Mouse (Mus musculus) liver, postnatal 0 days (tissue): ENCODE results near the gene Cux1. TPM values are rescaled to one million over a fixed set of nuclear protein-coding genes. Genes with fewer than 3 reads are reported as not detected.

Experiments used
- ATAC-seq: fragments of 200-750 bp; cut with Nextera tagmentation; 2 replicates; pipeline ENCODE4 v1.8.0; 2017; ENCODE audit warnings: mild to moderate bottlenecking, moderate library complexity
- DNase-seq: peaks from one replicate; pipeline ENCODE4 v3.0.0-alpha.2; 2016
- H3K27ac ChIP-seq: fragments of 300-500 bp; sonication (generic); 2 replicates; pipeline ENCODE4 v1.5.1; 2014; ENCODE audit warnings: antibody characterized with exemption, moderate library complexity, mild to moderate bottlenecking, low read depth
- H3K27me3 ChIP-seq: fragments of 300-500 bp; sonication (generic); 2 replicates; pipeline ENCODE4 v1.6.1; 2014; ENCODE audit warnings: low read length, control low read depth, mixed read lengths; ENCODE audit not compliant: insufficient read depth
- H3K36me3 ChIP-seq: fragments of 300-500 bp; sonication (generic); replicated peaks from 2 replicates; pipeline ENCODE4 v1.6.1; 2014; ENCODE audit warnings: mild to moderate bottlenecking, control low read depth, low read length, moderate library complexity, mixed read lengths; ENCODE audit not compliant: insufficient read depth
- H3K4me1 ChIP-seq: fragments of 300-500 bp; sonication (generic); 2 replicates; pipeline ENCODE4 v1.6.1; 2014; ENCODE audit warnings: antibody characterized with exemption, mild to moderate bottlenecking, control low read depth; ENCODE audit not compliant: insufficient read depth
- H3K4me2 ChIP-seq: fragments of 300-500 bp; sonication (generic); 2 replicates; pipeline ENCODE4 v1.6.1; 2014; ENCODE audit warnings: low read depth, mild to moderate bottlenecking, low read length, moderate library complexity, mixed read lengths
- H3K4me3 ChIP-seq: fragments of 300-500 bp; sonication (generic); 2 replicates; pipeline ENCODE4 v1.5.1; 2014; ENCODE audit warnings: low read depth, low read length
- H3K9ac ChIP-seq: fragments of 300-500 bp; sonication (generic); replicated peaks from 2 replicates; pipeline ENCODE4 v1.6.1; 2014; ENCODE audit warnings: mild to moderate bottlenecking, moderate library complexity
- H3K9me3 ChIP-seq: fragments of 300-500 bp; sonication (generic); 2 replicates; pipeline ENCODE4 v1.6.1; 2016; ENCODE audit warnings: mild to moderate bottlenecking, control low read depth, low read length, mixed read lengths
- CTCF ChIP-seq: sonication (generic); IDR thresholded peaks from 2 replicates; pipeline ENCODE4 v1.5.1; 2016; ENCODE audit warnings: antibody characterized with exemption, low read depth
- EP300 ChIP-seq: IDR thresholded peaks from 2 replicates; pipeline ENCODE4 v1.6.1; 2016; ENCODE audit warnings: antibody characterized with exemption, low read depth, mild to moderate bottlenecking
- WGBS: fragments of 180-500 bp; shearing (Covaris S2); extraction: QIAGEN DNeasy Blood & Tissue Kit; methylation state at CpG from one replicate; pipeline ENCODE4 v1.1.7; 2014; ENCODE audit not compliant: insufficient replicate concordance; 5-methylcytosine and 5-hydroxymethylcytosine counted together
- polyA plus RNA-seq: library from polyadenylated mRNA; unstranded; fragments of >200 nt; fragmentation: Nextera tagmentation; extraction: Ambion mirVana; gene quantifications from 2 replicates; pipeline ENCODE4 v1.2.1, GENCODE M21; 2015

The Cux1 gene
- polyA plus RNA-seq, 1 experiment from 2014 or later: 10.7 TPM

DNA sequence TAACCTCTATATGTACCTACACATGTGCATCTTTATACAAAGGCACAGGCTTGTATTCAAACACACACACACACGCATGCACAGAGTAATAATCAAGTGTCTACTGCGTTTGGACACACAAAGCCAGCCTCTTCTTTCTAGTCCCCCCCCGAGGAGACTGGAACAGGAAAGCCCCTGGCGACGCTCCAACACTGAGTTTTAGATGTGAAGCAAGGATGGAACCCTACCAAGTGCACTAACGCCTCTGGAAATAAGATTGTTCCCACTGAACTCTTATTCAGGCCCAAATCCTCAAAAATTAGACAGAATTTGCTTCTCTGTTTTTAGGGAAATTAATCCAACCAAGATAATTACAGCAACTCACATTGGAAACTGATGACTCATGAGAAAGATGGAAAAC is 212.6 kb downstream of the Cux1 start:
- DNase-seq (no peak), ATAC-seq (no peak)
- WGBS: 76% methylated on average over 6 of the region's 6 CpGs
- Histone ChIP-seq H3K36me3 (peaks cover 15% of the 10 kb centered on the region; the same call in 1 of the 2 replicates), H3K27me3 (no peaks in the 10 kb centered on the region), H3K9ac (no peak overlapping the region), H3K4me3 (no peak overlapping the region), H3K4me1 (no peaks in the 10 kb centered on the region), H3K9me3 (no peaks in the 10 kb centered on the region), H3K27ac (no peak overlapping the region), H3K4me2 (no peak overlapping the region)
- TF ChIP-seq EP300 (no peak), CTCF (no peak)

DNA sequence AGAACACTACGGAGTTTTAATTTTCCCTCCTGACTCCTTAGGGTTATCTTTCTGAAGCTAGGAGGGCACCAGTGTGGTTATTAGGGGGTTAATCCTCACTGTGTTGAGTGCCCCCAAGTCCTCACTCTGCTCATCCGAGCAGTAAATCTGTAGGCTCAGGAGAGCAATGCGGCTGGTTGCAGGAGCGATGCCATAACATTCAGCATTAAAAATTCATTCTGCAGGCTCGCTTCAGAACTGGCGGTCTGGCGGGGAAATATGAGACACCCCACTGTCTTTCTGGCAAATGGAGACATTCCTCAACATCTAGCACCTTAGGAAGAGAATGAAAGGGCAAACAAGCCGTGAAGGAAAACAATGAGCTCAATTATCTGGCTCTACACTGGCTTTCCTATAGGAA is 214.2 kb downstream of the Cux1 start:
- no peak for DNase-seq
- no peaks in the 10 kb centered on the region for H3K4me1 ChIP-seq
- ATAC-seq: no peak

DNA sequence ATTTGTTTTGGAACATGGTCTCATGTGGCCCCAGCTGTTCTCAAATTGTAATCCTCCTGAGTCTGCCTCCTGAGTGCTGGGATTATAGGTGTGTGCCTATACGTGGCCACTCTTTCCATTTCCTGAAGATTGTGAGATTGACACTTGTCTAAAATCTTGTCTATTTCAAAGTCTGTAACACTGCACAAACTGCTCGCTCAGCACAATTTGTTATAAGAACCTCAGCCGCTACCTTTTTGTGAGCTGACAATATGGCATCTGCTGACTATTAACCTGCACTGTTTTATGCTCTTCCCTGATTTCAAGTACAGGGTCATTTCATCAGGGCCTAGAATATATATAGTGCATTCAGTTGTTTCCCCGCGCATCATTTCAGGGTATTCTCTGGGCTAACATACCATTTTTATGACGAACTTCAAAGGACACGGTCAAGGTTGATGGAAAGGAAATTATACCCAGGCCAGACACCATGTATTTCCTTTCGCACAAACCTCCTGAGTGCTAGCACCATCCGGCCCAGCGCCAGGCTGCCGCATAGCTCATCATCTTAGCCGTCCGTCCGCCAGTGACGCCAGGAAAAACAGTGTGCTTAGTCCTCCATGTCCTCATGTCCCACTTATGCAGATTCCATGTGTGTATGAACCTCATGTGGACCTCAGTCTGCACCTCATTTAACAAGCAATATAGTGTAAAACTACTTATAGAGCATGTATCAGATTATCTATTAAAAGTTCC is 224.0 kb downstream of the Cux1 start:
- no peaks in the 10 kb centered on the region for H3K9me3 ChIP-seq
- H3K4me2 ChIP-seq: no peak overlapping the region
- TF ChIP-seq EP300 (no peak), CTCF (no peak)
- no peak for DNase-seq
- 88% methylated on average over 15 of the region's 15 CpGs for WGBS
- no peaks in the 10 kb centered on the region for H3K4me1 ChIP-seq
- H3K9ac ChIP-seq: no peak overlapping the region
- H3K36me3 ChIP-seq: peaks cover 11% of the 10 kb centered on the region
- no peaks in the 10 kb centered on the region for H3K27me3 ChIP-seq
- no peak overlapping the region for H3K4me3 ChIP-seq
- no peak overlapping the region for H3K27ac ChIP-seq
- no peak for ATAC-seq

More for the DNA sequence above, 214.2 kb downstream of the Cux1 start:
- Histone ChIP-seq H3K4me2 (no peak overlapping the region), H3K27me3 (no peaks in the 10 kb centered on the region), H3K4me3 (no peak overlapping the region), H3K36me3 (peaks cover 9% of the 10 kb centered on the region; the same call in 1 of the 2 replicates), H3K9me3 (no peaks in the 10 kb centered on the region), H3K27ac (no peak overlapping the region), H3K9ac (no peak overlapping the region)
- 80% methylated on average over 8 of the region's 8 CpGs for WGBS
- TF ChIP-seq EP300: no peak
- no peak for TF ChIP-seq CTCF

- H3K27ac ChIP-seq: no peak overlapping the region
- H3K27me3 ChIP-seq: no peaks in the 10 kb centered on the region
- no peak overlapping the region for H3K4me3 ChIP-seq
- no peaks in the 10 kb centered on the region for H3K9me3 ChIP-seq
- WGBS: 61% methylated on average over 4 of the region's 4 CpGs
- ATAC-seq (no peak), DNase-seq (no peak)
- TF ChIP-seq CTCF: no peak
- no peak overlapping the region for H3K4me2 ChIP-seq
- H3K36me3 ChIP-seq: peaks cover 22% of the 10 kb centered on the region
- H3K9ac ChIP-seq: no peak overlapping the region
- H3K4me1 ChIP-seq: no peaks in the 10 kb centered on the region
Observed at GRCm38 (mm10) chr5:136336798-136337527, 230.3 kb downstream of the Cux1 start.

DNA sequence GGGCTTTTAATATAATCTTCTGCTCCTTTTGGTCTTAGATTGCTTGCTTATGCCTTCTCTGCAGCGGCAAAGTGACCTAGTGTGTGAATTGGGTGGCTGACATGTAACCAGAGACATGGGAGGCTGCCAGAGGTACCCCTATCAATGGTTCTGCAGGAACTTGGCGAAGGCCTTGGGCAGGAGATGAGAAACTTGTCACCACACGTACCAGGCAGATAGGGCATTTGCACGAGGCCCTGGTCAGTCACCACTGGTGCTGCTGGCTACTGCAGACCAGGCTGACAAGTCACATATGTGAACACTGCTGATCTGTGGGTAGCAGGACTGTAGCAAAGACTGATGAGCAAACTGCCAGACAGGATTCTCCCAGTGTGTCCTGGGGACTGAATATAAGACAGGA is 231.6 kb downstream of the Cux1 start:
- Histone ChIP-seq H3K4me3 (no peak overlapping the region), H3K36me3 (peaks cover 23% of the 10 kb centered on the region), H3K27me3 (no peaks in the 10 kb centered on the region), H3K9ac (no peak overlapping the region), H3K4me1 (no peaks in the 10 kb centered on the region), H3K27ac (no peak overlapping the region), H3K4me2 (no peak overlapping the region), H3K9me3 (no peaks in the 10 kb centered on the region)
- WGBS: 57% methylated on average over 4 of the region's 4 CpGs
- TF ChIP-seq CTCF (no peak), EP300 (no peak)
- no peak for ATAC-seq
- no peak for DNase-seq

DNA sequence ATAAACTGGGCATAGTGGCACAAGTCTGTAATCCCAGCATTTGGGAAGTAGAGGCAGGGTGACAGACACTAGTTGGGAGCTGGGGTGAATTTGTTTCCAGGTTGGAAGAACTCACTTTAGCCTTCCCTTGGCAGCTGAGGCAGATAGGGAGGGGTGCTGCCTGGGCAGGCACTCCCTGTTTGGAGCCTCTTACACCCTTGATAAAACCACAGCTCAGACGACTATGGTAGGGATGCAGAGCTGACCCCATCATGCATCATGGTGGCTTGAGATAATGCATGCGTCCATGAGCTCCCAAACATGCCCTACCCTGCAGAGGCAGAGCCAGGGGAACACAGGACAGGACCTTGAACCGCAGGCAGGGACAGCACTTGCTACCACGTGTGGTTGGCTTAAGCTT is 232.5 kb downstream of the Cux1 start:
- H3K4me1 ChIP-seq: no peaks in the 10 kb centered on the region
- no peak overlapping the region for H3K4me2 ChIP-seq
- TF ChIP-seq CTCF: no peak
- TF ChIP-seq EP300: no peak
- no peak for ATAC-seq
- no peaks in the 10 kb centered on the region for H3K9me3 ChIP-seq
- no peak overlapping the region for H3K4me3 ChIP-seq
- H3K9ac ChIP-seq: no peak overlapping the region
- WGBS: 63% methylated on average over 4 of the region's 4 CpGs
- no peak overlapping the region for H3K27ac ChIP-seq
- peaks cover 26% of the 10 kb centered on the region for H3K36me3 ChIP-seq
- no peaks in the 10 kb centered on the region for H3K27me3 ChIP-seq
- DNase-seq: no peak
